Mouse (Mus musculus): ENCODE results near the gene Rabl6.

Rabl6 gene

DNA sequence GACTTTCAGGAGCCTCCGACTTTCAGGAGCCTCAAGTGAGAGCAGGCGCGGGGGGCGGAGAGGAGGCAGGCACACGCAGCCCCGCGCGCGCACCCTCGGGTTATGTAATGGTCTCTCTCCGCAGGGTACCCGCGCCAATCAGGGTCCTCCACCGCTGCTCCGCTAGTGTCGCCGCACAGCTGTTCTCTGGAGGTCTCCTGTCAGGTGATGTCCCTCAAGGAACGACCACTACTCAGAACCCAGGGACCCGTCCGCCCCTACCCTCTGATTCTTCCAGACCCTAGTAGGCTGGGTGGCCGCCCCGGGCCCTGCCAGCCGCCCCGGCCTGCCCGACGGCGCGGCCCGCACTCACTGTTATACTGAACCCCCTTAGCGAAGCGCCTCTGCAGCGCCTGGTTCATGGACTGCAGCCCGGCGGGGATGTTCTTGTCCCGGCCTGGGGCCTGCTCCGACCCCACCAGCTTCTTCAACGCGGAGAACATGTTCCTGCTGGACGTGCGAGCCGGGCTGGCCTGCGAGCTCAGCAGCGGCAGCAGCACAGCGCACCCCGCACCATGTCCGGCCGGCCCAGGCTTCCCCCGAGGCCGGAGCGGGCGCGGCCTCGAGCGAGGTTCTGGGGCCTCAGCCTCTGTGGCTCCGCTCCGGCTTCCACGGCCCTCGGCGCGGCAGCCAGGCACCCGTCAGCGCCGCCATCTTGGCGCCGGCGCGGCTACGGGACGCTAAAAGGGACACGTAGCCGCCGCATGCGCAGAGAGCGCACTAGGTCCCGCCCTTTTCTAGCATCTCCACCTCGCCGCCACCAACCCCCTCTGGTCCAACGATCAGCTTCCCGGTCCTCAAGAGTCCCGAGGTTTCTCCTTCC lies at the start of gene Rabl6:
TSS of gene Rabl6 (minus strand) at position 761 of the 862 bp plus-strand sequence.
- DNase-seq = peak; percentile 93

DNA sequence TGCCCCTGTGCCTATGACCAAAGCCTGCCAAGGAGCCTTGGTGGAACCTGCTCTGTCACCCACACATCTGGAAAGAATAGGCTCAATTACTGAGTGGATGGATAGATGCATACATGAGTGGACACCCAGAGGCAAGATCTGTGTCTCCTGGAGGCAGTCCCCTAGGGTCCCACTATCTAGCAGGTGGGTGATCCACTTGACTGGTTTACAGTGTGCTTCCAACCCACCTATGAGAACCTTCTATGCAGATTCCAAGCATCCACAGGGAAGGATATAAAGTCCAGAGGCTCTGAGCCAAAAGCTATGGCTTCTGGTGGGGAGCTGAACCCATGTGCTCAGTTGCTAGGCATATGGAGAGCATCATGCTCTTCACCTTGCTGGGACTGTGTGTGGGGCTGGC lies 49.3 kb upstream of the Rabl6 start, which contains the start of gene Lcn5:
TSS of gene Lcn5 (plus strand) at position 301 of the 400 bp plus-strand sequence.
- no peak for DNase-seq

DNA sequence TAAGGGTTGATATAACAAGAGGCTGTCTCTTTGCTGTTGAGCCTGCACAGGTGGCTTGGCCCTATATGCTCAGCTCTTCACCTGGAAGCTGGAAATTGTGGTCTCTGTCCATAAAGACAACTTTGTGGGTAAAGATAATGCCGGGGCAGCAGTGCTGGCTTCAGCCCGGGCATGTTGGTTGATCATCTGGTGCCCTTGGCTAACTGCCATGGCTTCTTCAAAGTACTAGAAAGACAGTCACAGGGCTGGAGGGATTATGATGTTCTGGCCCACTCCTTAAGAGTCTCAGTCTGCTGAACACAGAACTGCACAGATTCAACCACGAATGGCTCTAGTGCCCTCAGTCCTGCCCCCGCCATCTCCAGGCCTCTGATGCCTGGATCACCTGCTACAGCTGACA lies 48.9 kb upstream of the Rabl6 start:
- DNase-seq = no peak

DNA sequence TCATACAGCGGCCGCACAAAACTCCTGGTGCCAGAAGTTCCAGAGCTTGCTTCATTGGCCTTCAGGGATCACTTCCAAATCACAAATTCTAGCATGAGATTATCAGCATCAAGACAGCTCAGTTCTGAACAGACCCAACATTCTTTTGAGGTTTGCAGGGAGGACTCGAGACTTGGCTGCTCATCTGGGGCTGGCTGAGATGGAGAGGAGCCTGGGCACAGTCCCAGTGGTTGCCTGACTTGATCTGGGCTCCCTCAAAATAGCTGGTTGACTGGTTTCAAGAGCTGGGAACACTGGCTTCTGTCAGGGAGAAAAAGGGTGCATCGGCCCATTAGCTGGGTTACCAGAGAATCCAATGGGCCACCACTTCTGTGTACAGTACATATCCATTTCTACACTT lies 48.4 kb upstream of the Rabl6 start:
- DNase-seq = peak; percentile 16

DNA sequence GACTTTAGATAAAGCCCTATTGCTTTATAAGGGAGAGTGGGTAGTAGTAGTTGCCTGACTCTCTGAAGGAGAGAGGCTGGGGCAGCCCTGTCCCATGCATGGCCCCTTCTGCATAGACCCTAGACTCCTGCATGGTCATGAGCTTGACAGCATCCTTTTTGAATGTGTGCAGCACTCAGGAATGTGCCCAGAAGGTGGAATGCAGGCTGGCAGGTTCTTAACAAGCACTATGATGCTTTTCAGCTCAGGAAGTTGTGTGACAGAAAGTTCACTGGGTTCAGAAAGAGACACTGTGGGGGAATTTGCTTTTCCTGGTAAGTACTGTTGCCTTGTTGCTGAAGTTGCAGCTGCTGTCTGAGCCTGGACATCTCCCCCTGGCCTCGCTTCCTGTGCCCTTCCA lies 46.2 kb upstream of the Rabl6 start:
- DNase-seq = no peak

DNA sequence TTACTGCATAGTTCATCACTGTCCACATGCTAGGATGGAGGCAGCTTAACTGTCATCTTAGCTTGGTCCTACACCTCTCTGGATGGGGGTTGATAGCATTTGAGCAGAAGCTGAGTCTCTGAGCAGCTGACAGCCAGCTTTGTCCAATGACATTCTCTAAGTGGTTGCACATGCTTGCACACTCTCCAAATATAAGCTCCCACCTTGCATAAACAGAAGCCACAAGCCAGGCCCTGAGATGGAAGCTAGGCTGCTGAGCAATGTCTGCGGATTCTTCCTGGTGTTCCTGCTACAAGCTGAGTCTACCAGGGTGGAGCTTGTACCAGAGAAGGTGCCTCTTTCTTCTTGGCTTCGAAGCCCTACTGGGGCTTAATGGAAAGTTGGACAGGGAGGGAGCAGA lies 44.6 kb upstream of the Rabl6 start, which contains the start of gene Lcn8:
TSS of gene Lcn8 (plus strand) at position 219 of the 400 bp plus-strand sequence.
- no peak for DNase-seq

GRCm38 (mm10) chr2:25639890-25640289 lies 31.6 kb upstream of the Rabl6 start:
- no peak for DNase-seq

- no peak for DNase-seq
These were observed 25.7 kb upstream of the Rabl6 start for GRCm38 (mm10) chr2:25634046-25634445.

DNA sequence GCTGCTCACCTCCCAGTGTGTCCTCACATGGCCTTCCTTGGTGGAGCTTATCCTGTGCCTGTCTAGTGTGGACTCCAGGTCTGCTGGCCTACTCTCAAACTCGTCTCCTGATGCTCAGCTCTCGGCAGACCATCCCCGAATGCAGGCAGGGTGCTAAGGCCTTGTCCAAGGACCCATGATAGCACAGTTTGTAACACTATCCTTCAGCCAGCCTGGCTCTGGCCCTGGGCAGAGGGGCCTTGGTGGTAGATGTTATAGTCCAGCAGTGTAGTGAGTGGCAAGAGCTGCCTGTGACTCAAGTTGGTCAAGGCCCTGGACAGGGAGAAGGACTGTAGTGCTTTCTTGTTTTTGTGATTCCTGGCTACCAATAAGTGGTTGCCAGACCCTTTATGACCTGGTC lies 25.3 kb upstream of the Rabl6 start:
- no peak for DNase-seq

DNA sequence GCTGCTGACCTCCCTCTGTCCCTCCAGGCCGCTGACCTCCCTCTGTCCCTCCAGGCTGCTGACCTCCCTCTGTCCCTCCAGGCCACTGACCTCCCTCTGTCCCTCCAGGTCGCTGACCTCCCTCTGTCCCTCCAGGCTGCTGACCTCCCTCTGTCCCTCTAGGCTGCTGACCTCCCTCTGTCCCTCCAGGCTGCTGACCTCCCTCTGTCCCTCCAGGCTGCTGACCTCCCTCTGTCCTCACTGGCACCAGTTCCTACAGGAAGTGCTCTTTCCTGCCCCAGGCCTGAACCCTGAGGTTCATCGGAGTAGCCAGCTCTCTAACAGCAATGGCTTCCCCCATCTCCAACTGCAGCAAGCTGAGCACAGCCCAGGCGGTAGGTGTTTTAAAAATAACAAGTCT lies 20.4 kb upstream of the Rabl6 start:
- no peak for DNase-seq

DNA sequence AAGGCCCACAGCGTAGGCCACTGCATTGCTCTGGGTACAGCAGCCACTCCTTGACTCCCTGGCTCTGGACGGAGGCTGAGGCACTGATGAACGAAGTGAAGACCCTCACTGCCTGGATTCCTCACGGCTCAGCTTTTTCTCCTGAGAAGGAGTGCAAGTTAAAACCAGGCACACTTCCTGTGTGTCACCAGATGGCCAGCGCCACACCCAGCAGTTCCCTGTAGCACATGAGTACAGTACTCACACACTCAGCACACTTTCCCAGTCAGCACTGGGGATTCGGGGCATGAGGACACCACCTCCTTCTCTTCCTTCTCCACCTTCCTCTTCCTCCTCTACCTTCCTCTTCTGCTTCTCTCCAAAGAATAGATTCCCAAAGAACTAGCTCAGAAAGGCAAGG lies 19.5 kb upstream of the Rabl6 start, which contains the start of gene Fcna:
TSS of gene Fcna (minus strand) at position 220 of the 400 bp plus-strand sequence.
- DNase-seq = no peak

- DNase-seq = no peak
These were observed 17.7 kb upstream of the Rabl6 start for GRCm38 (mm10) chr2:25625986-25626385.

DNA sequence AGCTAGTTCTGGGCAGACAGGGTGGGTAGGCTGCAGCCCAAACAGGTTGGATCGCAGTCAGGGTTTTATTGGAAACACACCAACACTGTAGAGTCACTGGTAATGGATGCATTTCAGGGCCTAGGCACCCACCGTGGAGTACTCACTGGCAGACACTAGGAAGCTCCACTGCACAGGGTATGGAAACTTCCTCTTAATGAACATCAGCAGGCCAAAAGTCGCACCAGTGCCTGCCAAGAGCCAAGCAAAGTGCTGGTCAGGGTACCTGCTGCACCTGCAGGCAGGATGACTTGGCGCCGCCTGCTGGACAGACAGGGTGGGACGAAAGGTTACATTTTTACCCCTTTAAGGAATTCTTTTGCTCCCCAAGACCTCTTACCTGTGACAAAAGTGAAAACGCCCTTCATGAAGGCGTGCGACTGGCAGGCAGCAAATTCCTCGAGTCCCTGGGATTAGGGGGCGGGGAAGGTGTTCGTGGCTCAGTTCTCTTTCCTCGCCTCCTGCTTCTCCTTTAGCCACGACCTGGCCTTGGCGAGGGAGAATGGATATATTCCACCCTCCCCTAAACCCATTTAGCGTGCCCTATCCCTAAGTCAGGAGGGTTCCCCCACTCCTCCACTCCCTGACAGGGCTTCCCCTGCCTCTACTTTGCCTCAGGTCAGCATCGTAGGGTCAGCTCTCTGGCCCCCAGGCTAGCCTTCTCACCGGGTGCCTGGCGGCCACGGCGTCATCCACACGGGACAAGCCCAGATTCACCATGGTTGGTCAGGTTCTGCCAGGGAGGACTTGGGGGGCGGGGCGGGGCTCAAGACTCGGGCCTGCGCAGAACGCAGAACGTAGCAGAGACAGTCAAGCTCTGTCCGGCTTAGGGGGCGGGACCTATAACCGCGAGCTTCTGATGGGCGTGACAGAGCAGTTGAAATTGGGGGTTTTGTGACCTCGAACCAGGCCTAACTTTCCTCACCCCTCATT lies 13.2 kb upstream of the Rabl6 start, which contains the start of gene Tmem141:
TSS of gene Tmem141 (minus strand) at position 777 of the 972 bp plus-strand sequence.
- peak; percentile 90 for DNase-seq

DNA sequence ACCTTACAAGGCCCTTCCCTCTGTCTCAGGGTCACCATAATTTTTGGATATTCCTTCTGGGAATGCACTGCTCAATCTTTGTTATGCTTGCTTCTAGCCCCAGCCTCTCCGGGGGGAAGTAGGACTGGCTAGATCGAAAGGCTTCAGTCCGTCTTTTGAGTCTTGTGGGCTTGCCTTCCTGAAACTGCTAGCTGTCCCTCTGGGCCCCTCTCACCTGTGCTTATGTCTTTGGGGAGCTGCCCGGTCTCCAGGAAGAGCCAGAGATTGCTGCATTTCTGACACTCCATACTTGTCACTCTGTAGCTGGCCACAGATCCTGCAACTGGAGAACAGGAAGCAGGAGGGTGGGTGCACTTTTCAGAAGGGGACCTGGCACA lies 12.5 kb upstream of the Rabl6 start:
- no peak for DNase-seq

DNA sequence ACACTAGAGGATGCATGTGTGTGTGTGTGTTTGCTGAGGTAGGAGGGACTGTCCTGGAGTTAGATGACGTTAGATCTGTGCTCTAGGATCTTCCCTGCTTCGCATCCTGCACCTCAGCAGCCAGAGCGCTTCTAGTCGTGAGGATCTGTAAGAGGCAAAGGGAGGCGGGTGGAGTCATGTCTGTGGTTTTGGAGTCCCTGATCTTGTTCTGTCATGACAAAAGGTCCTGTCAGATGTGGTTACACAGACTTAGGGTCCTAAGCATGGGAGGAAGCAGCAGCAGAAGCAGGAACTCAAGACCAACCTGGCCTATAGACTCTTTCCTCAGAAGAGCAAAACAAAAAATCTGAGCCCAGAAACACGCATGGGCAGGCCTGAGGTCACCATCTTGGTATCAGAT lies 12.1 kb upstream of the Rabl6 start:
- no peak for DNase-seq

GRCm38 (mm10) chr2:25617578-25617977 lies 9.3 kb upstream of the Rabl6 start, which contains the start of gene Ccdc183:
Ccdc183 (minus strand) TSS chr2:25617678.
- DNase-seq = no peak

DNA sequence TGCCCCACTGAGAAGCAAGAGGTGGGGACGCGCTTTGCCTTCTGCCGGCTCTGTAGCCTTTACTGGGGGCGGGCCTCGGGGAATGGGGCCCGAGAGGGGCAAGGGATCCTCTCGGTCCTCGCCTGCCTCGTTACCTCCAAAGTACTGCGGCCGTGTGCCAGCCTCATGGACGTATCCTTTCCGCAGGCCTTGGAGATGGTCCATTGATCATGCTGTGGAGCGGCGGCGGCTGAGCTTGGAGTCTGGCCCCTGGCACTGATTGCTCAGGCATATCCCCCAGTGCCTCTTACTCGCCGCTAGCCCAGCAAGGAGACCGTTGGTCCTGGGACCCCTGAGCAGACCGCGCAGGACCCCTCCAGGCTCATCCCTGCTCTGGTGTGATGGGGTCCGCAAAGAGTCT lies 8.1 kb upstream of the Rabl6 start:
- no peak for DNase-seq

DNA sequence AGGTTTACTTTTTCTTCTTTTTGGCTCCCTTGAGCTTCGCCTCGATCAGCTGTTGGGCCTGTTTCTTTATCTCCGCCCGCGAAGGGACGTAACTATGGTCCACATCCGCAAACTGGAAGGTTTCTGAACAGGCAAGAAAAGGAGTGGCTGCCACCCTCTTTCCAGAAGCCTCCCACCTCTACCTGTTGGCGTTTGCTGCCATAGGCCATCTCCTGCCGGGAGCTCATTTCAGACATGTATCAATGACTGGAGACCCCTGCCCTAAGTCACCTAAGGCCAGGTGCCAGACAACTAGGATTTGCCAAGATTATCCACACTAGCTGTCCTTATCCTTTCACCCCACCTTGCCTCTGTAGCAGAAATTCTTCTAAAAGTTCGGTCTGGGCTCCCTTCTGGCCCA lies 350 bp upstream of the Rabl6 start:
- DNase-seq = no peak

GRCm38 (mm10) chr2:25602526-25602925 lies 5.8 kb downstream of the Rabl6 start:
- no peak for DNase-seq

DNA sequence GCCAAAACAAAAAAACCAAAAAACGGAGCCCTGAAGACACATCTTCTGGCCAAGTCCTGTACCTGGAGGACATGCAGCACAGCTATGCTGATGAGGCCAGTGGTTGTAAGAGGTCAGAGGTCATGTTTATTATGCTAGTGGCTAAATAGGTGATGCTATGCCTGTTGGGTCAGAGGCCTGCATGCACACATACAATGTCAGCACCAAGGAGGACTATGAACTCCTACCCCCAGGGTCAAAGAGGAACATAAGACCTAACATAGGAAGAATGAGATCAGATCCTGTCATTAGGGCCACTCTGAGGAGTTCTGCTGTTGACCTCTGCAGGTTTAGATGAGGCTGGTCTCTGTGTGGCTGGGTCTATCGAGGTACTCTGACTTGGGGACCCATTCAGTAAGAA lies 8.3 kb downstream of the Rabl6 start:
- no peak for DNase-seq

DNA sequence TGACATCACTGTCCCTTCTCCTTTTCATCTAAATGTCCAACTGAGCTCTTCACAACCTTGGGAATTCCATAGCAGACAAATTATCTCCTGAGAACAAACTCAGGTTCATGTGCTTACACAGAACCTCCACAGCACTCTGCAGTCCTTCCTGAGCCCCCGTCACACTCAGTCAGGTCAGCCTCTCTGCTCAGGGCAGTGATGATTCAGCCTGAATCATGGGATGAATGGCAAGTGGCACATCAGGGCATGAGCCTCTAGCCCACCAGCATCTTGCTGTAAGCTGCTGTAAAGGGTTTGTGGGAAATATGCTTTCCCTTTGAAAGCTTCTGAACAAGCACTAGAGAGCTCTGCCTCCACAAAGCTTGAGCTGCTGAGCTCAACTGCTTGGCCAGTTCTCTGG lies 9.6 kb downstream of the Rabl6 start:
- DNase-seq = no peak

DNA sequence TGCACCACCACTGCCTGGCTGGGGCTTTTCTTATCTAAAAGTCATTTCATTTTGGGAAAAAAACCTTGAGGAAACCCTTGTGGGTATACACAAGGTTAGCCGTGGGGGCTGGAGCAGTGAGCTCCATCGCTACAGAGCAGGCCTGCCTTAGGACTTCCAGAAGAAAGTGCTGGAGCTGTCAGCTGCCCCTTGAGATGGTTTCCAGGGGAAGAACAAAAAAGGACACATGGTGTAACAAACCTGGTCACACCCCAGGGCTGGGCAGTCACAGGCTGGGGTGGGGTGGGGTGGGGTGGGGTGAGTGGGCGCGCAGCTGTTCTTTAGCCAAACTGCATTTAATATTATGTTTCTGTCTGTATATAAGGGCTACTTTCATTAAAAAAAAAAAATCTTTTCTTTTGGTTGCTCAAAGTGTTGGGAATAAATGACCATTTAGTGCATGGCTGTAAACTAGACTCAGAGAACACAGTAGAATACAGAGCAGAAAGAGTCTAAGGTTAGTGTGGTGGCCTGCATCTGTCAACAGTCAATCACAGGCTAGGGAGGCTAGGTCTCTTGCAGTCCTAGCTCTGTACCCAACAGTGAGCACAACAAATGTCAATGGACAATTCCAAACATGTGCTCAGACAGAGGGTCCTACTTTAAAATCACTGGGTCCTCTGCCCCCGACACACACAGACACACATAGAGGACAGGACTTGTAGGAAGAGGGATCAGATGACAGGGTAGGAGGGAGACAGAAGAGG lies 11.4 kb downstream of the Rabl6 start:
- no peak for DNase-seq

GRCm38 (mm10) chr2:25591863-25592262 lies 16.5 kb downstream of the Rabl6 start:
- peak; percentile 46 for DNase-seq
